Mouse (Mus musculus) testis, postnatal 14 days (tissue): ENCODE results near the gene Slc25a21.
A peak's percentile ranks its signal among the peaks of the same experiment; 100 is the strongest.
"Not testable (repeated sequence)": the region's sequence is repeated elsewhere in the genome, so short reads cannot be mapped to it uniquely, and the experiment has no call there.

Source experiments
- DNase-seq: peaks from one replicate; pipeline ENCODE4 v3.0.0; 2021; ENCODE audit warnings: low spot score

Slc25a21 gene

DNA sequence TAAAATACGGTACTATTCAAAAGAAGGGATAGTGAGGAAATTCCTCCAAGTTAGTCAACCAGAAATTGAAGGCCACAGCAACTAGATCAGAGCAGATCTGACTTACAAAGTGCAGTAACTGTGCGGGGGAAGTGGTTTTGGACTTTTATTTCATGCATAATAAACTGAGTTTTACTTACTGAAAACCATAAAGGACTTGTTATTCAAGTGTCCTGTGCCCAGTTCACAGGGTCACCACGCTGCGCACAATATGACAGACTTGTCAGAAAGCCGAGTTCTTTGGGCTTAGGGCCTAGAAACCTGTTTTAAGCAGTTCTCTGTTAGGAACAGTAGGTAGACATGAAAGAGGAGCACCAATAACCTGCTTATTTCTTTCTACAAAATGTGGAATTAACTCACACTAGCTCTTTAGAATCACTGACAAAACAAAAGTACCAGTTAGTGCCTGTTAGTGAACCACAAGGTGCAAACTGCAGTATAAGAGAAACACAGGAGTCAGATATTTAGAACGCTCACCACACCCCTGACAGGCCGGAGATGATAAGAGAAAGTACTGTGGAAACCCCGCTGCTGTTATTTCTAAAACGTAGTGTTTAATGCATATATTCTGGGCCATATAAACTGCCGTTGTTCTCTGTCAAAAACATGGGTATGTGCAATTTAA is at the start of gene Slc25a21:
Gene Slc25a21, minus strand, starts transcription at position 110 of the 664 bp plus-strand sequence.
- no peak for DNase-seq

DNA sequence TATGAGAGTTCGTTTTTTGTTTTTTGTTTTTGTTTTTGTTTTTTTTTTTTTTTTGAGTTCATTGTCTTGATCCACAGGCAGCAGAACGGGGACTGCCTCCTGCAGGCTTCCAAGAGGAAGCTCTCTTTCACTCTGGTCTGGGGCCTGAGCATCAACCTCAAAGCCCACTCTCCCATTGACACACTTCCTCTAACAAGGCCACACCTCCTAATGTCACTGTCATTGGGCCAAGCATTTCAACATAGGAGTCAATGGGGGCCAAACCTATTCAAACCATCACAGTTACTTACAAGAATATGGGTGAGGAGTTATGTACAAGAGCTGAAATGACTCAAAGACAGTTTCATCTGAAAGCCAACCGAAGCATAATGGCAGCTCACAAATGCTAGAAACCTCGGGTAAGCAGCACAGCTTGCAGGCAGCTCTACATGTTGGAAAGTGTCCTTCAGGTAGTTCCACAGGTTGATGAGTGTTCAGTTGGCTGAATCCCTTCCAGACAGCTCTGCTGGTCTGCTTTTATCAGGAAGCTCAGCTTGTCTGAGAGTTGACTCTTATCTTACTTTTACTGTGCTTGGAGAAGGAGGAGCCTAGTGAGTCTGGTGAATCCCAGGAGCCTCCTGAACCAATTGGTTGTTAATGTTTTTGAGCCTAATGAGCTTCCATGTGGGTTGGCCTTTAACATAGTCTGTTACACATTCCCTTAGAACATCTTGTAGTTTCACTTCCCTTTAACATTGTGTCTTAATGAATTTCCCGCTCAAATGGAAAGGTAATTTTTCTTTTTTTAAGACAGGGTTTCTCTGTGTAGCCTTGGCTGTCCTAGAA is 46.6 kb upstream of the Slc25a21 start:
- DNase-seq: no peak

DNA sequence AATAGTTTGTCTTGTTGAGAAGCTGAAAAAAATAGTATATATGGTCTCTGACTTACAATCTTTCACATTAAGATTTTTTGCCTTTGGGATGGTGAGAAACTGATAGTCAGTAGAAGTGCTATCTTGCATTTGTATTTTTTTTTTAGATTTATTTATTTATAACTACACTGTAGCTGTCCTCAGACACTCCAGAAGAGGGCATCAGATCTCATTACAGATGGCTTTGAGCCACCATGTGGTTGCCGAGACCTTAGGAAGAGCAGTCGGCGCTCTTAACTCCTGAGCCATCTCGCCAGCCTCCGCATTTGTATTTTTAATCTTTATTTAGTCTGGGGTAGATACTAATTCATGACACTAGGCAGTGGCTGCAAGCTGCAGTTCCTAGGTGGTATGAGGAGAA is 36.1 kb upstream of the Slc25a21 start:
- DNase-seq: no peak

DNA sequence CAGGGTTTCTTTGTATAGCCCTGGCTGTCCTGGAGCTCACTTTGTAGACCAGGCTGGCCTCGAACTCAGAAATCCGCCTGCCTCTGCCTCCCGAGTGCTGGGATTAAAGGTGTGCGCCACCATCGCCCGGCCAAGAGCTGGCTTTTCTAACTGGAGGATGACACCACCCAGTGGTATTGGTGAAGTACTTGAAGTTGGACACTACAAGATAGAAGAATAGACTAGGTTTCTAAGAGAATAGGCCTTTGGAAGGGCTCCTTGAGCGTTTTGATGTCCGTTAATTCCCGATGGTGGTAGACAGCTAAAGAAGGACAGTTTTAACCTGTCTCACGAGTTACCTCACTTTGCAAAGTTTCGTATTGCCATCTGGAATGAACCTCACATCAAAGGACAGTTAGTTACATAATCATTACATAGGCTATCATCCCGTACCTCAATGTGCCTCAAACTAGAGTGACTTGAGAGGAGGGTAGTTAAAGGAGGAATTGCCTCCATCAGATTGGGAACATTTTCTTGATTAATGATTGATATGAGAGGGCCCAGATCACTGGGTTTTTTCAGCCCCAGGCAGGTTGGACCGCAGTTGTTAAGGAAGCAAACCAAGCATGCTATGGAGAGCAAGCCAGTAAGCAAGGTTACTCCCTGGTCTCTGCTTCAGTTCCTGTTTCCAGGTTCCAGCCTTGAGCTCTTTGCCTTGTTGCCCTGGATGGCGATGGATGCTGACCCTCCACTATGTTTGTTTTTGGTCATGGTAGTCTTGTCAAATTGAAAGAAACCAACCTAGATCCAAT is 34.0 kb upstream of the Slc25a21 start:
- DNase-seq: no peak

DNA sequence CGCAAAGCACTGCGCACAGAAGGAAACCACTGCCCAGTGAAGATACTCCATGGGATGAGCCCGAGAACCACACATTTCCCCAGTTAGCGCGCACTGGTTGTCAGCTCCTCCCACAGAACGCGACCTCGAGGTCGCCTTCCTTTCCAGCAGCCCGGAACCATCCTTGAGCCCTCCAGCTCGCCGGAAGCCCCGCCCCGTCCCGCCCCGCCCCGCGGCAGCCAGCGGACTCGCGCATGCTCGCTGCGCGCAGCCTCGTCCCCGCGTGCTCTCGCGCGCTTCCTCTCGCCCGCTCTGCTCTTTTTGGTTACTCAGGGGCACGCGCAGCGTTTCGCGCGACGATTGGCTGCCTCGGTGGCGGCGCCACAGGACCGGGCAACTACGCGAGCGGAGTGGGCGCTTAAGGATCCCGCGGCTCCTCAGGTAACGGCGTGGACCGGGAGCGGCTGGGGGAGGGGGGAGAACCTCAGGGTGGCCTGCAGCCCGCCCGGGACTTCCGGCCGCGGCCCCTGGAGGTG is 33.0 kb upstream of the Slc25a21 start, which contains the start of the genes Prps1l3 and Mipol1:
Gene Prps1l3, plus strand, starts transcription at position 221 of the 515 bp plus-strand sequence.
Gene Mipol1, plus strand, starts transcription at position 236 of the 515 bp plus-strand sequence.
- peak; percentile 89 for DNase-seq

DNA sequence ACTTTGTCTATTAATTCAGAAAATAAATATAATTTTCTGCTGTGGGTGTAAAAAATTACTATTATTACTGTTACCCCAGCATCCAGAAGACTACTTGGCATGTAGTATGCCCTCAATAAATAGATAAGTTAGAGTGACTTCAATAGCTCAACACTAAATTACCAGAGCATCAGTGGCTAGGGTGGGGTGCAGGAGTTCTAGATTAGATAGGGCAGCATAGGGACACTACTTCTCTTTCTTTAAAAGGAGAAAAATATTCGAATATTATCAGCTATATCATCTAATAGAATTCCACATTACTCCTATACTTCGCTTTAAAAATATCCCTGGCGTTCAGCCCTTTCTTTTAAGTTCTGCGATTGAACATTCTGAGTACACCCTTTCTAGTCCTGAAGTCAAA is 32.4 kb upstream of the Slc25a21 start:
- DNase-seq: no peak

DNA sequence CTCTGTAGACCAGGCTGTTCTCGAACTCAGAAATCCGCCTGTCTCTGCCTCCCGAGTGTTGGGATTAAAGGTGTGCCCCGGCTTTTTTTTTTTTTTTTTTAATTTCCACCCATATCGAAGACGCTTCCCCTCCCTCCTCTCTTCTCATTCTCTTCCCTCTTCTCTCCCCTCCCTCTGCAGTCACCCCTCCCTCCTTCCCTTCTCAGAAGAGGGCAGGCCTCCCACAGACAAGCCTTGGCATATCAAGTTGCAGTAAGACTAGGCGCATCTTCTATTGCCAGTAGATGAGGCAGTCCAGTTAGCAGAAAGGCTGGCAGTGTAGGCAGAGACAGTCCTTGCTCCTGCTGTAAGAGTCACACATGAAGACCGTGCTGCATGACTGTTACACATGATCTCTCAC is 30.5 kb upstream of the Slc25a21 start:
- no peak for DNase-seq

DNA sequence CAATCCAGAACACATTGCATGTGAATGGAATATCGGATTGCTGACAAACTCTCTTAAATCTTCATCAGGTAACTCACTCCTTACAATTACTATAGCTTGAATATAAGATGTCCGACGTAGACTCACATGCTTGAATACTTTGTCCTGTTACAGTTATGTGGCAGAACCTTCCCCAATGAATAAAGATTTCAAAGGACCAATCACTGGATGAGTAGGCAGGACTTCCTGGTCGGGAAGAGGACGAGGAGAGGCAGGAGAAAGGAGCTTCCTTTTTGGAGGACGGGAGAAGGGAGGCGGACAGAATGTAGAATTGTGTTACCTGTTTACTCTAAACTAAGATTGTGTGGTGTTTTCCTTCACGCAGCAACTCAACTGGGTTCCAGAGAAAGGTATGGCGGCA is 29.1 kb upstream of the Slc25a21 start:
- no peak for DNase-seq

DNA sequence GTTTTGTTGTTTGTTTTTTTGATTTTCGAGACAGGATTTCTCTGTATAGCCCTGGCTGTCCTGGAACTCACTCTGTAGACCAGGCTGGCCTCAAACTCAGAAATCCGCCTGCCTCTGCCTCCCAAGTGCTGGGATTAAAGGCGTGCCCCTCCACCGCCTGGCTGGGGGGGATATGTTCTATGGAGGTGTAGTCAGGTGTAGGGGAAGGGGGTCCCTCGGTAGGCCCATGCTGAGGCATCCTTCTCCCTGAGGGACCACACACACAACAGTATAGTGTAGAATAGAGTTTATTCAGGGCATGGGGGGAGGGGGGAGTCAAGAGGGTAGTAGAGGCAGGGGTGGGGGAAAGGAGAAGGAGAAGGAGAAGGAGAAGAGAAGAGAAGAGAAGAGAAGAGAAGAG is 15.2 kb upstream of the Slc25a21 start:
- DNase-seq: not testable (repeated sequence)

DNA sequence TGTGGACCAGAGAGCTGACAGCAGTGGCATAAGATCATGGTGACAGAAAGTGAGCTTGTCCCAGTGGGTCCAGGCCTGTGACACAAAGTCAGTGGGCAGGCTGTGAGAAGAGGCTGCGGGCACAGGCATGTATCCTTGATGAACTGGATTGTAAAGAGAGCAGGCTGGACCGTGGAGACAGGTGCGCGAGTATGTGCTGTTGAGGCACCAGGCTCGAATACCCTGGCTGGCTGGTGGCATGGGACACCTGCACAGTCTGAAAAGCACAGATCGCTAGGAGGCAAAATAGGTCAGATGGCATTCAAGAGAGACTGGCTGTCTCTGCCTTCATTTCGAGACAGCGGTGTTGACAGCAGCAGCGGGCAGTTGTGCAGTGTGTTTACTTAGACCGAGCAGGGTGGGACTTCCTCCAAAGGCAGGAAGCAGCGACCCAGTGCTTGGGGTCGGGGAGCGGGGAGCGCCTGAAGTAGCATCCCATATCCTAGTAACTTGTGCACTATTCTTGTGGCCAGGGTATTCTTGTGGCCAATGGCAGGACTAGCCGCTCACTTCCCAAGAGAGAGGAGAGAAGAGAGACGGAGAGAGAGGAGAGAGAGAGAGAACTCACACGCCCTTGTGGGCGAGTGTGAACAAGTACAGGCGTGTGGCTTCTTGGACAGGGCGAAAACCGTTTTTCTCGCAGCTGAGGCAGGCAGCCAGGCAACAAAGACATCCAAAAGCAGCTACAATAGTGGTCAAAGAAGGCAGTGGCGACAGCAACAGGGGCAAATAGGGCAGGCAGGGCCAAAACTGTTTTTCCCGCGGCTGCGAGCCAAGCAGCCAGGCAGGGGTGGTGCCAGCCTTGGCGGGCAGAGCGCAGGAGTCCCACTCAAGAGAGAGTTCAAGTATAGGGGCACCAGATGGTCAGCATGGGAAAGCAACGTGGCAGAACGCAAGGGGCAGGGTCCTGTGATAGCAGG is 14.4 kb upstream of the Slc25a21 start:
- DNase-seq: peak; percentile 36

DNA sequence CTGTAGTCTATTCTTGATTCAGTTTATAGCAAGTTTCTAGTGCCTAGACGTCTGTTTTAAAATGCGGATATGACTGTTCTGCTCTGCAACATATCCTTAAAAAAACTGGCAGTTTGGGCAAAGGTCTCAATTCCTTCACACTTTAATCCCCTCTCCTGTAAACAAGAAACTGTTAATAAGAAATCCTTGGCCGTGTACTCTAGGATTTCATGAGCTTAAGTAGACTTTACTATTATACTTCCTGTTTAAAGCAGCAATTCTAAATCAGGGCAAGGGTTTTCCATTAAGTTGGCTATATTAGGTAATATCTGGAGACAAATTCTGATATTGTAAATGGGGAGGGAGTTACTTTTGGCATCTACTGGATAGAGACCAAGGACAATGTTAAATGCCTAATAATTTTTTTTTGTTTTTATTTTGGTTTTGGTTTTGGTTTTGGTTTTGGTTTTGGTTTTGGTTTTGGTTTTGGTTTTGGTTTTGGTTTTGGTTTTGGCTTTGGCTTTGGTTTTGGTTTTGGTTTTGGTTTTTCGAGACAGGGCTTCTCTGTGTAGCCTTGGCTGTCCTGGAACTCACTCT is 7.1 kb upstream of the Slc25a21 start:
- DNase-seq: no peak

DNA sequence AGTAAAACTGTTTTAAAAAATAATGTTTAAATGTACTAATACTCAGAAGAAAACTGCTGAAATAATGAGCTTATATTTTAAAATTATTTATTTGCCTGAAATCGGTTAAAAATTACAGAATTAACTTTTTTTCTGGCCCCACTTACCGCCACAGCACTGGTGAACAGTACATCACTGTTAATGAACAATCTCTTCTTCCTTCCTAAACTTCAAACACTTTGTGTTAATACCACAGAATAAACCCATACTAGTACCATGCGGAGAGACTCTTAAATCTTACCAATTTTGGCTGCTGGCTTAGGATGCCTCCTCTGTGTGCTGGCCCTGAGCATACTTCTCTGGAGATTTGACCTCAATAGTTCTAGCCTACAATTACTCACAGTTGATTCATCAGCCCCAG is 4.6 kb upstream of the Slc25a21 start:
- no peak for DNase-seq

DNA sequence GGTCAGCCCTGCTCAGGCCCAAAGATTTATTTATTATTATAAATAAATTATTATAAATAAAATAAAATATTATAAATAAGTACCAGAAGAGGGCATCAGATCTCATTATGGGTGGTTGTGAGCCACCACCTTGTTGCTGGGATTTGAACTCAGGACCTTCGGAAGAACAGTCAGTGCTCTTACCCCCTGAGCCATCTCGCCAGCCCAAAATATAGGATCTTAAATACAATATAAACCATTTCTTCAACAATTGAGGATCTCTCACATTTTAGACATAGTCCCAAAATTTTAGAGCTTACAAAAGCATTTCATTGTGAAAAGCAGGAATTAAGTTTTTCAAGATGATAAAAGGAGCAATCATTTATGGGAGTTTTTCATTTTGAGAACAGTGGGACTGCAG is 2.2 kb upstream of the Slc25a21 start:
- DNase-seq: no peak

DNA sequence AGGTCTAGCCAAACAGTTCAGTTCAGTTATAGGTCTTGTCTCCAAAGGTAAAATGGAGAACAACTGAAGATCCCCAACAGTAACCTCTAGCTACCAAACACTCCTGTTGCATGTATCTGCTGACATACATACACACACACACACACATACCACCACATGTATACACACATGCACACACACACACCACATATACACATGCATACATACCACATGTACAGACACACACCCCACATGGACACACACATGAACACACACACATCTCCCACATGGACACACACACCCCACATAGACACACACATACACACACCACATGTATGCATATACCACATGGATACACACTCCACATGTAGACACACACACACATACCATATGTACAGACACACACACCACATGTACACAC is 997 bp upstream of the Slc25a21 start:
- no peak for DNase-seq

DNA sequence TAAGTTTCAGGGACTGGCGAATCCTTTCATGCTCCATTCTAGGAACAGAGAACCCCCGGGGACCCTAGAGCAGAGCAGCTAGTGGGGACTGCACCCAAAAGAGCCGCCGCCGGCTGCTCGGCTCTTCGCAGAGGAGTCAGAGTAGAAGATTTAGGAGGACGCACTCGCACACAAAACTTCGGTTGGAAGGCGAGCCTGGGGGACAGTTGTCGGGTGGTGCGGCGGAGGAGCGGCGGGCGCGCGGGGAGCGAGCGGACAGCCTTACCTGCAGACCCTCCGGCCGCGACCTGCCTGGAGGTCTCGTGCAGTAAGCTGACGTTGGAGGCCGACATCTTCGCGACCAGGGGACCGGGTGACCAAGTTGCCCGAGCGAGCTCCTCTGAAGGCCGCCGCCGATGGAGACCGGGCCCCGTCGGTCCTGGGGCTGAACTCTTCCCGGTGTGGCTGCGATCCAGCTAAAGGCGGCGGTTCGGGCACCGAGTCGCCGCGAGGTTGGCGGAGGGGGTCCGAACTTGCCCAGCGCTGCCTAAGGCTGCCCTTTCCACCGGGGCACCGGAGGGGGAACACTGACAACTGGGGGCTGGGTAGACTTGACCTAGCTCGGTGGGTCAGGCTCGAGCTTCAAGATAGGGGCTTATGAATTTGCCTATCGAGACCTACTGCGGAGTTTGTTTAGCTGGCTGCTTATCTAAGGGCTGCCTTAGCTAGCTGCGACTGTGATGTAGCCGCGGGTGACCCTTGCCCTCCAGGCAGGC is 487 bp downstream of the Slc25a21 start:
- DNase-seq: peak; percentile 55

DNA sequence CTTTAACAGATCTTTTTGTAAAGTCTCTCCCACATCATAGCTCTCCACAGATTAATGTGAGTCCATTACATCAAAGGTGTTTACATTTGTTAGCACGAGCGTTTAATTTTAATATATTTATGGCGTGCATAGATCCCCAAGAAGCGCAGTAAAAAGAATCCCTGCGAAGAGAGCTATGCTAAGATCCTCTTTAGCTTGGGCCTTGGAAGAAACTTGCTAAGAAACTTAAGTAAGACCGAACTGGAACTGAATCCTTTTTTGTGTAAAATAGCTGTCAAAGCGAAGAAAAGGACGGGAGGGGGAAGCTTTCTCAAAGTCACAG is 1.0 kb downstream of the Slc25a21 start:
- DNase-seq: no peak

DNA sequence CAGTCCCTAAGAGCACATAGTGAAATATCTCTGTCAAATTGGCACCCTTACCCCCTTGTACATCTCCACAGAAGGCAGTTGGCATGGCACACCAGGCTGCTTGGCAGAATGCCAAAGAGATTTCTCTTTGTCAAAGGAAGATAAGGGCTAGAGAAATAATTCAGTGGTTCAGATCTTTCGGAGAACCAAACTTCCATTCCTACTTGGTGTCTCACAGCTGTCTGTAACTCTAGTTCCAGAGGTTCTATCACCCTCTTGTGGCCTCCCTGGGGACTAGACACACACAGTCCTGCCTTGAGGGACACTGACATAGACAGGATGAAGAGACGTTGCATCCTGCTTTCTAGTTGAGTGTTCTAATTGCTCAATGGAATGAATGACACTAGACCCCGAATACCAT is 2.7 kb downstream of the Slc25a21 start:
- peak; percentile 27 for DNase-seq

DNA sequence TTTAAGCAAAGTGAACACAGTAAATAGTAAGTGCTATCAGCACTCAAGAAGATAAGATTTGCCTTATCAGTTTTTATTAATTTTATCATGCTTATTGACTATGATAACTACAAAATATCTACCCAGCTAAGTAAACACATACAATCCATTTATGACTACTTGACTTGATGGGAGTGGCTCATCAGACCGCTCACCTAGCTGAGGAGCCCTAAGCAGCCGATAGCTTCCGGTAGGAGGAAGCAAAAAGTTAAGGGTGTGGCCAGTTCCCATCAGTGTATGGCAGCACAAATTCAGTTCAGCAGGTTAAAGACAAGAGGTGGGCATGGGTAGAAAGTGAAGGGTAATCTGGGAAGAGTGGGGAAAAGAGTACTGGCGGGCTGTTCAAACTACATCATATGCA is 10.2 kb downstream of the Slc25a21 start:
- DNase-seq: no peak

DNA sequence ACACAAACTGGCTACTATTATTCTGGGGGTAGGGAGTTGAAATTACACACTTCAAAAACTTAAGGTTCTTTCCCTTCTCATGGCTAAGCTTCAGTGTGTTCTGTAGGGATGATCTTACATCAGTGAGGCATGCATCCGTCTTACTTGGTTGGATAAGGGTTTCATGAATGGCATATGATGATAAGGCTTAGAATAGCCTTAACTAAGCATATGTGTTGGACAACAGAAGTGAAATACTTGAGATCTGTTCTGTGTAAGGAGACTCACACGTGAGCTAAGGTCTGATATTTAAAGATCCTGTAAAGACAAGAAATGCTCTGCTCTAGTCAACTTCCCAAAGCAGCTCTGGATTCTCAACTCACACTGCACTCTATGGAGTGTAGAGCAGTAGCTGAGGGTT is 11.1 kb downstream of the Slc25a21 start:
- DNase-seq: no peak

DNA sequence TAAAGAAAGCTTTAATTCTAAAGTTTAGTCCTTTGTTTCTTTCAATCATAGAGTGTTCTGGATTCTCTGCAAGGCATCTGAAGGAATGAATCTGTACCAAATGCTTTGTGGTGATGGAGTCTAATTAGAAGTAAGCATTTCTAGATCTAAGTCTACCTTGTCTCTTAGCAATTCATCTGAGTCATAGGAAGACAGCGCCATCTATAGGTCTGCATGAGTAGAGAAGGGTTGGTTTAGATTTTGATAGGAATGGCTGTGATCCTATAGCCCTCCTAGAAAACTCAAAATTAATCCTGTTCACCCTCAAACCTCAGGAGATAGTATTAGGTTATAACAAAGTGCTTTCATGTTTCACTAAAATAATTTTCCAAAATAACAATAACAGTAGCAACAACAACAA is 11.8 kb downstream of the Slc25a21 start:
- no peak for DNase-seq
